In the genomic region with DNA sequence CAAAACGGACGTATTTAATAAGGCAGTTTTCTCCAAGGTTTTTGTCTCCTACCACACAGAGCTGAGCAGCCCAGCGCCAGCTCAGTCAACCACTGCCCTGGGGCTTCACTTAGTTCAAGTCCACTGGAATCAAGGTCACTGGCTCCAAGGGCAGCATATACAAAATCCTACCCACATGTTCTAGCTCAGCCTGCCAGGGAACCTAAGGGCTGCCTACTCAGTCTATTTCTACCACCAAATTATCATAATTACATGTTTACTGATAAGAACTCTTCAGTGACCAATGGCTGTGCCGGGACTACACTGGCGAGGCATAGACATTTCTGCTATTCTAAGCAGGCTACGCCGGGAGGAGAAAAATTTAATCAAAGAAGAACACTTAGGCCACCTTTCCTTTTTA, we compare ENCODE assay signal across 9 mouse cellular contexts.
A peak's percentile ranks its signal among the peaks of the same experiment; 100 is the strongest.
DNase-seq lines count a peak whose midpoint lies in the region; ATAC-seq and TF ChIP-seq lines count a peak whose summit lies in the region.
"Had no signal": no experiment of that assay in that cellular context is flagged by ENCODE, and none has a peak within 500 bp of the region (broad histone marks: within the 10 kb centered on the region; RNA-seq: fewer than 3 reads in every experiment).

No protein-coding gene starts in this region.

- ATAC-seq in heart, embryonic 12.5 days (ENCODE audit: insufficient number of reproducible peaks, low FRiP score) = peak; percentile 80
- ATAC-seq in neural tube, embryonic 15.5 days (ENCODE audit: low FRiP score) = no peak

- no peak overlapping the region for H3K4me2 ChIP-seq in heart, embryonic 12.5 days
- H3K4me2 ChIP-seq in neural tube, embryonic 15.5 days = no peak overlapping the region

- TF ChIP-seq EP300 in MEL (IDR thresholded peaks at IDR 0.05; ENCODE audit: low read depth in 1 of 2, low read length in 2 of 2) = no peak

- no peak for TF ChIP-seq RAD21 in MEL (IDR thresholded peaks at IDR 0.05; ENCODE audit: low read depth, low read length)

- H3K9me3 ChIP-seq in MEL (replicated peaks; ENCODE audit: insufficient read depth, low read length) = no peaks in the 10 kb centered on the region
- no peaks in the 10 kb centered on the region for H3K9me3 ChIP-seq in heart, embryonic 12.5 days (replicated peaks)
- H3K9me3 ChIP-seq in neural tube, embryonic 15.5 days (replicated peaks) = no peaks in the 10 kb centered on the region

- no peaks in the 10 kb centered on the region for H3K27me3 ChIP-seq in MEL (ENCODE audit: control insufficient read depth in 1 of 2, insufficient read depth in 2 of 2, low read length in 2 of 2)
- H3K27me3 ChIP-seq in heart, embryonic 12.5 days (replicated peaks) = no peaks in the 10 kb centered on the region
- H3K27me3 ChIP-seq in neural tube, embryonic 15.5 days (replicated peaks) = no peaks in the 10 kb centered on the region

- WGBS in heart, embryonic 12.5 days = 51% methylated on average over 7 of the region's 7 CpGs
- WGBS in neural tube, embryonic 15.5 days = 77% methylated on average over 7 of the region's 7 CpGs

- H3K27ac ChIP-seq in MEL (ENCODE audit: control insufficient read depth, low read depth, low read length) = no peak overlapping the region
- H3K27ac ChIP-seq in heart, embryonic 12.5 days (ENCODE audit: poor library complexity, severe bottlenecking) = peak overlapping the region; percentile 96
- H3K27ac ChIP-seq in neural tube, embryonic 15.5 days (replicated peaks) = no peak overlapping the region
- H3K27ac ChIP-seq: left cerebral cortex, adult 2 months had no signal

- no peaks in the 10 kb centered on the region for H3K79me2 ChIP-seq in MEL (ENCODE audit: control insufficient read depth, insufficient read depth, low read length, poor library complexity)

- H3K36me3 ChIP-seq in MEL (ENCODE audit: control insufficient read depth in 1 of 2, insufficient read depth in 2 of 2, low read length in 2 of 2) = 0 out of 4 replicates have a peak, but pooled peaks cover 0 to 2% of the 10 kb centered on the region in 2 experiments
- peaks cover 13% of the 10 kb centered on the region for H3K36me3 ChIP-seq in heart, embryonic 12.5 days
- no peaks in the 10 kb centered on the region for H3K36me3 ChIP-seq in neural tube, embryonic 15.5 days

- H3K4me1 ChIP-seq in MEL (ENCODE audit: control insufficient read depth in 1 of 2, insufficient read depth in 2 of 2, low read length in 2 of 2) = no peaks in the 10 kb centered on the region
- H3K4me1 ChIP-seq in heart, embryonic 12.5 days (replicated peaks) = peaks cover 47% of the 10 kb centered on the region
- H3K4me1 ChIP-seq in neural tube, embryonic 15.5 days = peaks cover 17% of the 10 kb centered on the region

- peak; percentile 16 for DNase-seq in MEL (ENCODE audit: low read depth, low spot score)
- peak; percentile 16 for DNase-seq in adipocyte (ENCODE audit: low spot score)
- peak; percentile 71 to 87 for DNase-seq in kidney, postnatal 25 days
- no peak for DNase-seq in urinary bladder, adult 2 months (ENCODE audit: low spot score)
- no peak for DNase-seq in spleen, postnatal 14 days (ENCODE audit: low spot score in 2 of 2)
- DNase-seq: lung, postnatal 4 days had no signal

- no peak overlapping the region for H3K9ac ChIP-seq in MEL (ENCODE audit: control insufficient read depth, low read depth, low read length, poor library complexity, severe bottlenecking)
- H3K9ac ChIP-seq in heart, embryonic 12.5 days = no peak overlapping the region
- H3K9ac ChIP-seq in neural tube, embryonic 15.5 days (replicated peaks) = no peak overlapping the region

- TF ChIP-seq POLR2A in MEL (IDR thresholded peaks at IDR 0.05; ENCODE audit: control insufficient read depth in 1 of 2, insufficient read depth in 1 of 2, low read depth in 1 of 2, low read length in 2 of 2, poor library complexity in 1 of 2) = no peak

- no peak overlapping the region for H3K4me3 ChIP-seq in MEL (ENCODE audit: control insufficient read depth in 1 of 2, insufficient read depth in 1 of 2, low read depth in 2 of 2, low read length in 2 of 2)
- no peak overlapping the region for H3K4me3 ChIP-seq in heart, embryonic 12.5 days
- no peak overlapping the region for H3K4me3 ChIP-seq in neural tube, embryonic 15.5 days (replicated peaks)
- H3K4me3 ChIP-seq: left cerebral cortex, adult 2 months had no signal

- no peak for TF ChIP-seq CTCF in MEL (IDR thresholded peaks at IDR 0.05 in 2 of 3, conservative IDR thresholded peaks at IDR 0.05 in 1 of 3; ENCODE audit: control insufficient read depth in 1 of 3, insufficient read depth in 1 of 3, low read depth in 2 of 3, low read length in 3 of 3, poor library complexity in 1 of 3, severe bottlenecking in 1 of 3)

TF ChIP-seq in MEL, 35 proteins besides CTCF, POLR2A, EP300 and RAD21:
- TF ChIP-seq TBP (IDR thresholded peaks at IDR 0.05; ENCODE audit: low read depth, low read length) (no peak), ETS1 (IDR thresholded peaks at IDR 0.05; ENCODE audit: low read depth, low read length) (no peak), USF2 (IDR thresholded peaks at IDR 0.05; ENCODE audit: borderline replicate concordance in 1 of 2, insufficient read depth in 1 of 2, low read depth in 1 of 2, low read length in 2 of 2) (no peak), MAFK (IDR thresholded peaks at IDR 0.05; ENCODE audit: borderline replicate concordance, low read depth, low read length) (no peak), NRF1 (IDR thresholded peaks at IDR 0.05; ENCODE audit: insufficient read depth, low read depth, low read length, poor library complexity, severe bottlenecking) (no peak), KAT2A (conservative IDR thresholded peaks at IDR 0.05; ENCODE audit: low read depth, low read length) (no peak), ZNF384 (IDR thresholded peaks at IDR 0.05; ENCODE audit: low read depth, low read length) (no peak)

Comparison
In these comparisons a context has a peak if more than half of its experiments do, and no peak if none do; other contexts are left out.
1. DNase-seq: peak in MEL (single experiment), adipocyte (single experiment) and kidney, postnatal 25 days (2 of 2); none in urinary bladder, adult 2 months (single experiment) and spleen, postnatal 14 days (0 of 2).